Mouse (Mus musculus) intestine, embryonic 14.5 days (tissue): ENCODE data around the gene Dnttip1. TPM values are rescaled to one million over a fixed set of nuclear protein-coding genes. Genes with fewer than 3 reads are reported as not detected.

ENCODE experiments used
- ATAC-seq: fragments of 200-750 bp; cut with Nextera tagmentation; replicated peaks from 2 replicates; pipeline ENCODE4 v1.8.0; 2017; ENCODE audit warnings: low read depth, moderate number of reproducible peaks, moderate TSS enrichment, moderate library complexity; ENCODE audit not compliant: low FRiP score, low TSS enrichment
- DNase-seq: peaks from one replicate; pipeline ENCODE4 v3.0.0-alpha.2; 2018; ENCODE audit warnings: low spot score
- H3K27ac ChIP-seq: fragments of 300-500 bp; sonication (generic); 2 replicates; pipeline ENCODE4 v1.5.1; 2014; ENCODE audit warnings: low read depth, mild to moderate bottlenecking, control low read depth
- H3K27me3 ChIP-seq: fragments of 300-500 bp; sonication (generic); replicated peaks from 2 replicates; pipeline ENCODE4 v1.6.1; 2014; ENCODE audit warnings: low read length, control low read depth; ENCODE audit not compliant: control insufficient read depth, insufficient read depth
- H3K36me3 ChIP-seq: fragments of 300-500 bp; sonication (generic); 2 replicates; pipeline ENCODE4 v1.6.1; 2014; ENCODE audit warnings: low read length, control low read depth; ENCODE audit not compliant: control insufficient read depth, insufficient read depth
- H3K4me1 ChIP-seq: fragments of 300-500 bp; sonication (generic); replicated peaks from 2 replicates; pipeline ENCODE4 v1.6.1; 2014; ENCODE audit warnings: low read length, control low read depth, mixed read lengths; ENCODE audit not compliant: control insufficient read depth, insufficient read depth
- H3K4me2 ChIP-seq: fragments of 300-500 bp; sonication (generic); 2 replicates; pipeline ENCODE4 v1.6.1; 2014; ENCODE audit warnings: low read length
- H3K4me3 ChIP-seq: fragments of 300-500 bp; sonication (generic); 2 replicates; pipeline ENCODE4 v1.5.1; 2014; ENCODE audit warnings: low read depth, low read length, control low read depth, mixed read lengths
- H3K9ac ChIP-seq: fragments of 300-500 bp; sonication (generic); 2 replicates; pipeline ENCODE4 v1.6.1; 2014; ENCODE audit warnings: mild to moderate bottlenecking, low read length
- H3K9me3 ChIP-seq: fragments of 300-500 bp; sonication (generic); 2 replicates; pipeline ENCODE4 v1.6.1; 2016; ENCODE audit warnings: low read length, control low read depth; ENCODE audit not compliant: control insufficient read depth
- WGBS: fragments of 180-500 bp; shearing (Covaris S2); extraction: QIAGEN DNeasy Blood & Tissue Kit; methylation state at CpG from one replicate; pipeline ENCODE4 v1.1.7; 2014; 5-methylcytosine and 5-hydroxymethylcytosine counted together
- polyA plus RNA-seq: library from polyadenylated mRNA; unstranded; fragments of >200 nt; fragmentation: Nextera tagmentation; extraction: Ambion mirVana; gene quantifications from 2 replicates; pipeline ENCODE4 v1.2.1, GENCODE M21; 2014

Gene Dnttip1
- polyA plus RNA-seq, 1 experiment from 2014 or later: 67.0 TPM

DNA sequence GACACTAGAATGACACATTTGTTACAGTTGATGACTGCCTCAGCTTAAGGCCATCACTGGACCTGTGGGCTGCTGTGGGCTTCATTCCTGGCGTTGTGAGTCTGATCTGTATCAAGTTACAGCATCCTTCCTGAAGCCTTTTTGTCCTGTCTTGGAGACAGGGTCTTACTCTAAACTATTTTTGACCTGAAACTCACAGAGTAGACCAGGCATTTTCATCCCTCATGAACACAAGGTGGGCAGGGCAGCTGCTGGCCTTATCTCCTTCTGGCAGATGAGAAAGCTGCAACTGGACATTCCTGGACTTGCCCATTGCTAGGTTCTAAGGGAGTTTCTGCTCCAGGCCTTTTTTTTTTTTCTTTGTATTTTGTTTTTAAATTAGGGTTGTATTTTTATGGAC, 12.9 kb downstream of the Dnttip1 start:
- no peak for ATAC-seq
- WGBS: 81% methylated on average over 1 of the region's 1 CpGs

GRCm38 (mm10) chr2:164760059-164760833, 14.5 kb downstream of the Dnttip1 start:
- Histone ChIP-seq H3K4me2 (no peak overlapping the region), H3K36me3 (peaks cover 94% of the 10 kb centered on the region), H3K4me3 (no peak overlapping the region), H3K9ac (no peak overlapping the region), H3K4me1 (no peaks in the 10 kb centered on the region), H3K27me3 (no peaks in the 10 kb centered on the region), H3K9me3 (no peaks in the 10 kb centered on the region), H3K27ac (no peak overlapping the region)
- WGBS: 90% methylated on average over 4 of the region's 4 CpGs
- no peak for ATAC-seq
- DNase-seq: no peak

More for the DNA sequence above, 12.9 kb downstream of the Dnttip1 start:
- H3K4me2 ChIP-seq: no peak overlapping the region
- no peaks in the 10 kb centered on the region for H3K9me3 ChIP-seq
- no peak for DNase-seq
- H3K36me3 ChIP-seq: peaks cover 100% of the 10 kb centered on the region
- no peaks in the 10 kb centered on the region for H3K4me1 ChIP-seq
- no peak overlapping the region for H3K27ac ChIP-seq
- no peak overlapping the region for H3K4me3 ChIP-seq
- no peak overlapping the region for H3K9ac ChIP-seq
- H3K27me3 ChIP-seq: no peaks in the 10 kb centered on the region

DNA sequence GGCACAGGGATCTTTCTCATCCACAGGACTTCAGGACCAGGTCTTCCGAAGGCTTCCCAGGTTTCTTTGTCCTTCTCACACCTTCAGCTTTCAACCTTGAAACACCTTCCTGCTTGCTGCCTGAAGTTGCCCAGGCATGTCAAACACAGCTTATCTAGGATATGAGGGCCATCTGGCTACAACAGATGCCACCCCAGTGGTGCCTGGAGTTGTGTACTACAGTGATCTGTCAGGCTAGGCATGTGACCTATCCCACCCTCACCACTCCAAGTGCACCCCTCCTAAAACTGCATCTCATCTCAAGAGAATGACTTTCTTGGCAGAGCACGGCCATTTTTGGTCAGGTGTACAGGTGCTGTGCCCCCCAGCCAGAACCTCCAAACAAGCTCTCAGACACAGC, 15.7 kb downstream of the Dnttip1 start:
- ATAC-seq: no peak
- no peaks in the 10 kb centered on the region for H3K9me3 ChIP-seq
- 94% methylated on average over 2 of the region's 2 CpGs for WGBS
- no peak overlapping the region for H3K4me2 ChIP-seq
- DNase-seq: no peak
- H3K9ac ChIP-seq: no peak overlapping the region
- H3K4me3 ChIP-seq: no peak overlapping the region
- no peak overlapping the region for H3K27ac ChIP-seq
- peaks cover 93% of the 10 kb centered on the region for H3K36me3 ChIP-seq
- no peaks in the 10 kb centered on the region for H3K4me1 ChIP-seq
- no peaks in the 10 kb centered on the region for H3K27me3 ChIP-seq

GRCm38 (mm10) chr2:164761971-164762370, 16.2 kb downstream of the Dnttip1 start:
- no peak overlapping the region for H3K4me2 ChIP-seq
- H3K9me3 ChIP-seq: no peaks in the 10 kb centered on the region
- WGBS: 99% methylated on average over 4 of the region's 4 CpGs
- H3K9ac ChIP-seq: no peak overlapping the region
- no peak overlapping the region for H3K27ac ChIP-seq
- no peaks in the 10 kb centered on the region for H3K27me3 ChIP-seq
- peaks cover 93% of the 10 kb centered on the region for H3K36me3 ChIP-seq
- DNase-seq (no peak), ATAC-seq (no peak)
- H3K4me1 ChIP-seq: no peaks in the 10 kb centered on the region
- H3K4me3 ChIP-seq: no peak overlapping the region

DNA sequence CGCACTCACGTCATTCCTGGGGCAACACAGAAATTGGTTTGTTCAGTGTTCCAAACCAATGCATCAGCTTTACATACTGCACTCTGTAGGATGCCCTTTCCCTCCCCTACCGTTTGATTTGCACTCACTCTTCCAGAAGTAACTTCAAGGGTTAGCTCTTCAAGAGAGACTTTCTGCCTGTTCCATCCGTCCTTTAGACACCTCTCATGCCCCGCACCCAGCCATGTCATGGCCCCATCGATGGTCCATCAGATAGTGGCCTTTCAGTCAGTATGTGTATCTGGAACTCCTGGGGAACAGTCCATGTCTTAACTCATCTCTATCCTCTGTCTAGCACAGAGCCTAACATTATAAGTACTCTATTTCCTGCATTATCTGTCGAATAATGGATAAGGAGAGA, 16.8 kb downstream of the Dnttip1 start:
- DNase-seq: no peak
- no peak overlapping the region for H3K4me3 ChIP-seq
- no peaks in the 10 kb centered on the region for H3K27me3 ChIP-seq
- no peak overlapping the region for H3K9ac ChIP-seq
- no peak for ATAC-seq
- peaks cover 93% of the 10 kb centered on the region for H3K36me3 ChIP-seq
- WGBS: 87% methylated on average over 7 of the region's 7 CpGs
- H3K4me2 ChIP-seq: no peak overlapping the region
- no peaks in the 10 kb centered on the region for H3K4me1 ChIP-seq
- no peak overlapping the region for H3K27ac ChIP-seq
- no peaks in the 10 kb centered on the region for H3K9me3 ChIP-seq

GRCm38 (mm10) chr2:164765841-164766240, 20.1 kb downstream of the Dnttip1 start:
- H3K36me3 ChIP-seq: peaks cover 70% of the 10 kb centered on the region
- DNase-seq (no peak), ATAC-seq (no peak)
- no peak overlapping the region for H3K9ac ChIP-seq
- H3K27ac ChIP-seq: no peak overlapping the region
- H3K4me3 ChIP-seq: no peak overlapping the region
- 86% methylated on average over 3 of the region's 3 CpGs for WGBS
- H3K9me3 ChIP-seq: no peaks in the 10 kb centered on the region
- no peaks in the 10 kb centered on the region for H3K27me3 ChIP-seq
- H3K4me2 ChIP-seq: no peak overlapping the region
- peaks cover 7% of the 10 kb centered on the region; the same call in 1 of the 2 replicates for H3K4me1 ChIP-seq

DNA sequence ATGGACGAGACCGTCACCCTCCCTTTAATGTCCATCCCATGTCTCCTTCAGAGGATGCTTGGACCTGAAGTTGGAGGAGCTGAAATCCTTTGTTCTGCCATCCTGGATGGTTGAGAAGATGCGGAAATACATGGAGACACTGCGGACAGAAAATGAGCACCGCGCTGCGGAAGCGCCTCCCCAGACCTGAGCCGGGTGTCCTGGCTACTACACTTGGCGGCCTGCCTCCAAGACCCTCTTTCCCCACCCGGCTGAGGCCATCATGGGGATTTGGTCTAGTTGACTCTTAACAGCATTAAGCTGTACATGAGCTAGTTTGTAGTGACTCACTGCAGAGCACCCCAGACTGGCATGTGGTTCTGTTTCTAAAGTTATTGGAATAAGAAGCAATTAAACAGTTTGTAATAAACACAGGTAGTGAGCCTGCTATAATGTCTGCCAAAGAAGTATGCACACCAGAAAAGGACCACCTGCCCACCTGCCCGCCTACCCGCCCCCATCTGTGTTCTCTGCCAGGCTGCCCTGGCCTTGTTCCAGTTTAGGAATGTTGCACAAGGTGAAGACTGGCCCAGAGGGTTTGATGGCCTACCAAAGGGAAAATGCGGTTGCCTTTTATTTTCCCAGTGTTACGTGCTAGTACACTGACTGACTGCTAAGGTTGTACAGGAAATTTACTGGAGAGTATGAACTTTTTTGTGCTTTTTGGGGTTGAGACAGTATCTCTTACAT, 22.2 kb downstream of the Dnttip1 start:
- no peaks in the 10 kb centered on the region for H3K27me3 ChIP-seq
- H3K4me2 ChIP-seq: no peak overlapping the region
- DNase-seq (no peak), ATAC-seq (no peak)
- H3K4me3 ChIP-seq: no peak overlapping the region
- no peak overlapping the region for H3K9ac ChIP-seq
- no peak overlapping the region for H3K27ac ChIP-seq
- 93% methylated on average over 15 of the region's 15 CpGs for WGBS
- H3K4me1 ChIP-seq: peaks cover 19% of the 10 kb centered on the region
- H3K36me3 ChIP-seq: peaks cover 69% of the 10 kb centered on the region
- no peaks in the 10 kb centered on the region for H3K9me3 ChIP-seq

- Histone ChIP-seq H3K4me1 (peaks cover 19% of the 10 kb centered on the region), H3K9ac (peak within 1 kb of the TSS; percentile 88), H3K27ac (peak within 1 kb of the TSS; percentile 73), H3K4me2 (peak within 1 kb of the TSS; percentile 83), H3K27me3 (no peaks in the 10 kb centered on the region), H3K36me3 (peaks cover 61% of the 10 kb centered on the region), H3K4me3 (peak within 1 kb of the TSS; percentile 98), H3K9me3 (no peaks in the 10 kb centered on the region)
- DNase-seq (peak; percentile 98), ATAC-seq (peak; percentile 98)
- 2% methylated on average over 53 of the region's 53 CpGs for WGBS
These were observed 23.7 kb downstream of the Dnttip1 start, which contains the start of gene Ube2c for GRCm38 (mm10) chr2:164769258-164770037. Gene Ube2c, plus strand, starts transcription at chr2:164769898.
